Mouse (Mus musculus): ENCODE results near the gene Mettl8. TPM values are rescaled to one million over a fixed set of nuclear protein-coding genes. Genes with fewer than 3 reads are reported as not detected.

The Mettl8 gene
- polyA plus RNA-seq, 1 experiment from 2014 or later, result 16.4 TPM

- Histone ChIP-seq H3K4me1 (no peaks in the 10 kb centered on the region), H3K4me3 (no peak overlapping the region), H3K4me2 (no peak overlapping the region), H3K27me3 (no peaks in the 10 kb centered on the region), H3K9me3 (replicated peaks) (no peaks in the 10 kb centered on the region), H3K9ac (no peak overlapping the region), H3K36me3 (ENCODE audit: poor library complexity, severe bottlenecking) (peaks cover 8% of the 10 kb centered on the region; the same call in 1 of the 2 replicates), H3K27ac (no peak overlapping the region)
- WGBS, result 97% methylated on average over 4 of the region's 4 CpGs
- ATAC-seq, result no peak
Measured at GRCm38 (mm10) chr2:71071601-71072000, 16.2 kb upstream of the Mettl8 start.

DNA sequence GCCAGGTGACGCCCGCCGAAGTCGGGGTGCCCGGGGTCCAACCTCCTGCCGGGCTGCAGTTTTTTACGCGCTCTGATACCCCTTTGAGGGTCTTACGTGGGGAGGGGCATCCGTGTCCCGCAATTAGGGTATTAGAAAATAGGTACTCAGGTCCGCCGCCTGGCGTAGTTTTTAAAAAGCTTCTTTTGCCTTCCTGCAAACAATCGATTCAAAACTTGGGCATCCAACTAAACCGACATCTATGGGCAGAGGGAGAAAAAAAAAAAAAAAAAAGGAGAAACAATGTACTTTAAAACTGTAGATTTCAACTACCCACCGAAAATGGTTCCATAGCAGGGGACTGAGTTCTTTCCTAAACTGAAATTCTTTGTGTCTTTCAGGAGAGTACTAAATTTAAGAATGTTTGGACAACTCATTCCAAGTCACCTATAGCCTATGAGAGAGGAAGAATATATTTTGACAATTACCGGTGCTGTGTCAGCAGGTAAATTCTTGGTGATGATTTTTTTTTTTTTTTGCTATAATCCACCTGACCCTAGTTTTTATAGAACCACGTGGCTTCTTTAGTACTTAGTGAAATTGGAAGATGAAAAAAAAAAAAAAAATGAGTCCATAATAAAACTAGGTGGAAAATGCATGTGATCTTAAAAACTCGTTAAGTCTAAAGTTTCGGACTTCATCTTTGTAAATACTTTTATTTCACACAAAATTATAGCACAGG, 892 bp upstream of the Mettl8 start:
- Histone ChIP-seq H3K27me3 (no peaks in the 10 kb centered on the region), H3K4me3 (peak overlapping the region; percentile 82), H3K4me1 (peaks cover 21% of the 10 kb centered on the region), H3K9me3 (replicated peaks) (no peaks in the 10 kb centered on the region), H3K4me2 (peak overlapping the region; percentile 81), H3K27ac (peak overlapping the region; percentile 95), H3K36me3 (ENCODE audit: poor library complexity, severe bottlenecking) (peaks cover 7% of the 10 kb centered on the region), H3K9ac (peak overlapping the region; percentile 86)
- ATAC-seq, result no peak
- 14% methylated on average over 21 of the region's 21 CpGs for WGBS

DNA sequence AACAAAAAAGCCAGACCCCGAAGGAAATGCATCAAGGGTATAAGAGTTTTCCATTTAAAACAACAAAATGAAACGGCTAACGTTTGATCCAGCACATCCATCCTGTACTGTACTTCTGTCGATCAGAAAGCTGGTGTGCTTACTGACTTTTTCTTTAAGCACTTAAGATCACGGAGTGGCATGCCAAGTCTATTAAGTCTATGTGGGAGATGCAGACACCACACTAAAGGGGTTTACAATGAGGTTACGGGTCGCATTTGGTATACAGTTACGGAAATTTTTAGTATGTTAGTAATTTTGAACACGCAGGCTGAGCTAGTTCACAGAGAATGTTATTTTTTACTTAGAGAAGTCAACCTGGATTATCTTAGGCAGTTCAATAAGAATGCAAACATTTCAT, 667 bp downstream of the Mettl8 start:
- H3K27ac ChIP-seq, result no peak overlapping the region
- H3K4me1 ChIP-seq, result peaks cover 21% of the 10 kb centered on the region
- WGBS, result 51% methylated on average over 9 of the region's 9 CpGs
- H3K27me3 ChIP-seq, result no peaks in the 10 kb centered on the region
- H3K36me3 ChIP-seq (ENCODE audit: poor library complexity, severe bottlenecking), result peaks cover 7% of the 10 kb centered on the region
- ATAC-seq, result no peak
- peak overlapping the region; percentile 72; the same call in 1 of the 2 replicates for H3K9ac ChIP-seq
- H3K9me3 ChIP-seq (replicated peaks), result no peaks in the 10 kb centered on the region
- peak overlapping the region; percentile 81 for H3K4me2 ChIP-seq
- peak overlapping the region; percentile 82 for H3K4me3 ChIP-seq

- no peak overlapping the region for H3K27ac ChIP-seq
- no peaks in the 10 kb centered on the region for H3K9me3 ChIP-seq (replicated peaks)
- WGBS, result 88% methylated on average over 7 of the region's 7 CpGs
- no peak overlapping the region for H3K4me2 ChIP-seq
- no peak overlapping the region for H3K4me3 ChIP-seq
- H3K4me1 ChIP-seq, result peaks cover 21% of the 10 kb centered on the region
- no peak for ATAC-seq
- H3K36me3 ChIP-seq (ENCODE audit: poor library complexity, severe bottlenecking), result no peaks in the 10 kb centered on the region
- H3K27me3 ChIP-seq, result no peaks in the 10 kb centered on the region
- no peak overlapping the region for H3K9ac ChIP-seq
Measured at GRCm38 (mm10) chr2:71050511-71050910, 4.9 kb downstream of the Mettl8 start.

DNA sequence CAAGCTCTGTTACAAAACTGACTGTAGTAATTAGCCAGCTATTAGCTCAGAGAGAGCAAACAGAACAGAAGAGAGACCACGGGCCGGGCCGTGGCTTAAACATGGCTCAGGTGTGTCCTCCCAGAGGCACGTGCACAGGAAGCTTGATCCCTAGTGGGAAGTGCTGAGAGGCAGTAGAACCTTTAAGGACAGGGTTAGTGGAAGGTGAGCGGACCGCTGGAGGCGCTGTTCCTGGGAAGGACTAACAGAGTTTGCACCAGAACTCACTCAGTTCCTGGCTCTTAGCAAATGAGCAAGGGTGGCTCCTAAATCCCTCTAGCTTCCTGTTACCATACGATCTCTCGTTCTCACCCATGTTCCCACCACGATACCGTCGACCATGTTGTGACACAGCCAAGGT, 6.5 kb downstream of the Mettl8 start:
- WGBS, result 71% methylated on average over 12 of the region's 12 CpGs
- no peaks in the 10 kb centered on the region for H3K36me3 ChIP-seq (ENCODE audit: poor library complexity, severe bottlenecking)
- H3K9me3 ChIP-seq (replicated peaks), result no peaks in the 10 kb centered on the region
- H3K9ac ChIP-seq, result no peak overlapping the region
- no peak overlapping the region for H3K27ac ChIP-seq
- no peak for ATAC-seq
- no peak overlapping the region for H3K4me2 ChIP-seq
- H3K4me3 ChIP-seq, result no peak overlapping the region
- H3K27me3 ChIP-seq, result no peaks in the 10 kb centered on the region
- H3K4me1 ChIP-seq, result peaks cover 10% of the 10 kb centered on the region

DNA sequence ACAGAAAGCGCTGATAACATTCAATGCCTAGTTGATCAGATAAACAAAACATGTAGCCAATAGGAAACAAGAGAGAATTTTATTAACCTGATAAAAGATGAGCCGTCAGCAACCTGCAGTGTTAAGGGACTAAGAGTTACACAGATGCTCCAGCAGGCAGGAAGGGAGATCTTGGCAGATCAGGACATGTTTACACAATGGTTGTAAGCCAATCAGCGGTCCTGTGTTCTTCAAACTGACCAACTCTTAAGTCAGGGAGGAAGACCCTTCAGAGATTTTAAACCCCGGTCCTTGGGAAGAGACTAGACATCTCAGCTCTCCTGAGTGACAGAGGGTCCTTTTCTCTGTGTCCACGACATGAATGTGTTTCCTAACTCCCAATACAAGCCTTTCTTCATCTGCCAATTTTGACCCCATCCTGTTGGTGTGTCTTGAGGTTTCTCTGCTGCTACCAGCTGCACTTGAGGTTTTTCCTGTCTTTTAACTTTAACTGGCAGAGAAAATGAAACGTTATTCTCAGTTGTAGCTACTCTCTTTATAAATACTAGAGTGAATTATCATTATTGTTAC, 8.5 kb downstream of the Mettl8 start:
- no peak for ATAC-seq
- no peaks in the 10 kb centered on the region for H3K9me3 ChIP-seq (replicated peaks)
- H3K4me2 ChIP-seq, result no peak overlapping the region
- H3K27ac ChIP-seq, result no peak overlapping the region
- peaks cover 4% of the 10 kb centered on the region; the same call in 1 of the 2 replicates for H3K4me1 ChIP-seq
- no peak overlapping the region for H3K9ac ChIP-seq
- H3K36me3 ChIP-seq (ENCODE audit: poor library complexity, severe bottlenecking), result no peaks in the 10 kb centered on the region
- no peaks in the 10 kb centered on the region for H3K27me3 ChIP-seq
- WGBS, result 86% methylated on average over 6 of the region's 6 CpGs
- H3K4me3 ChIP-seq, result no peak overlapping the region

- Histone ChIP-seq H3K9me3 (replicated peaks) (no peaks in the 10 kb centered on the region), H3K4me1 (no peaks in the 10 kb centered on the region), H3K27ac (no peak overlapping the region), H3K4me3 (no peak overlapping the region), H3K36me3 (ENCODE audit: poor library complexity, severe bottlenecking) (no peaks in the 10 kb centered on the region), H3K4me2 (no peak overlapping the region), H3K9ac (no peak overlapping the region), H3K27me3 (no peaks in the 10 kb centered on the region)
- no peak for ATAC-seq
- 68% methylated on average over 6 of the region's 6 CpGs for WGBS
Measured at GRCm38 (mm10) chr2:71046151-71046550, 9.2 kb downstream of the Mettl8 start.

GRCm38 (mm10) chr2:71039522-71040121, 15.8 kb downstream of the Mettl8 start:
- H3K9me3 ChIP-seq (replicated peaks), result no peaks in the 10 kb centered on the region
- no peaks in the 10 kb centered on the region for H3K36me3 ChIP-seq (ENCODE audit: poor library complexity, severe bottlenecking)
- H3K9ac ChIP-seq, result no peak overlapping the region
- 0 out of 2 replicates have a peak overlapping the region, but pooled peaks have one; percentile 21 for H3K4me2 ChIP-seq
- H3K27ac ChIP-seq, result no peak overlapping the region
- H3K4me1 ChIP-seq, result peaks cover 10% of the 10 kb centered on the region
- WGBS, result 40% methylated on average over 11 of the region's 11 CpGs
- H3K27me3 ChIP-seq, result no peaks in the 10 kb centered on the region
- no peak overlapping the region for H3K4me3 ChIP-seq
- peak; percentile 81 for ATAC-seq

DNA sequence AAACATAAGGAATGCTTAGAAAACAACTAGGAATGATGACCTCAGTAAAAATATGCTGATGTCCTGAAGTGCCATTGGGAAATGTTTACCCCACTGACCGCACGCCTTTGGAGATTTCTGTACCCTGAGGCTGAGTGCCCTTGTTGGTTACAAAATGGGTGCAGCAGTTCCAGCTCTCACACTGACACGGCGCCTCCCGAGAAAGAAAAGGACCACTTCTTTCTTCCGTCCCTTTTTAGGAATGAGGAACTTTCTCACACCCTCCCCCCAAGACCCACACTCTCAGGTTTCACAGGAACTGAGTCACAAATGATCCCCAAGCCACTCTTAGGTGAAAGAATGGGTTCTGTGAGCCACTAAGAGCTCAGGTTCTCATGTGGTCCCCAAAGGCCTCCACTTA, 17.9 kb downstream of the Mettl8 start:
- no peaks in the 10 kb centered on the region for H3K36me3 ChIP-seq (ENCODE audit: poor library complexity, severe bottlenecking)
- H3K4me3 ChIP-seq, result no peak overlapping the region
- no peak overlapping the region for H3K9ac ChIP-seq
- H3K27me3 ChIP-seq, result no peaks in the 10 kb centered on the region
- peaks cover 30% of the 10 kb centered on the region for H3K4me1 ChIP-seq
- ATAC-seq, result no peak
- H3K4me2 ChIP-seq, result no peak overlapping the region
- 74% methylated on average over 6 of the region's 6 CpGs for WGBS
- H3K9me3 ChIP-seq (replicated peaks), result no peaks in the 10 kb centered on the region
- H3K27ac ChIP-seq, result no peak overlapping the region

GRCm38 (mm10) chr2:71033987-71034386, 21.4 kb downstream of the Mettl8 start:
- no peaks in the 10 kb centered on the region for H3K36me3 ChIP-seq (ENCODE audit: poor library complexity, severe bottlenecking)
- H3K4me3 ChIP-seq, result no peak overlapping the region
- WGBS, result 39% methylated on average over 8 of the region's 8 CpGs
- no peaks in the 10 kb centered on the region for H3K9me3 ChIP-seq (replicated peaks)
- no peak overlapping the region for H3K27ac ChIP-seq
- H3K27me3 ChIP-seq, result no peaks in the 10 kb centered on the region
- H3K9ac ChIP-seq, result no peak overlapping the region
- ATAC-seq, result no peak
- no peak overlapping the region for H3K4me2 ChIP-seq
- H3K4me1 ChIP-seq, result peaks cover 39% of the 10 kb centered on the region

DNA sequence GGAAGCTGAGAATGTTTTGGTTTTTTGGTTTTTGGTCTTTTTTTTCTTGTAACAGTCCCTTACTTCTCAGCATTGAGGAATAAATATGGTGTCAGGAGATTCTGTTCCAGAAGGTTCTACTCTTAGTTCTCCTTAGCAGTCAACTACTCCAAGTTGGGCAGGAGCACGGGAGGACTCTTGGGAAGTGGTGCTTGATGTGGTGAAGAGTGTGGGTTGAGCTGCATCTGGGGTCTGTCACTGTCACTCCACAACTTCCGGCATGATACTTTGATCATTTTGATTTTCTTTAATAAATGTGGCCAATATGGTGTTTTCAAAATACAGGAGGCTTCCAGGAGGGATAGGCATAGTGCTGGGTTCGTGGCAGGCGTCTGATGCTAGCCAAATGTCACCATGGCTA, 22.4 kb downstream of the Mettl8 start:
- H3K4me1 ChIP-seq, result peaks cover 39% of the 10 kb centered on the region
- no peaks in the 10 kb centered on the region for H3K36me3 ChIP-seq (ENCODE audit: poor library complexity, severe bottlenecking)
- H3K4me3 ChIP-seq, result no peak overlapping the region
- peak overlapping the region; percentile 10; the same call in 1 of the 2 replicates for H3K27ac ChIP-seq
- ATAC-seq, result no peak
- H3K27me3 ChIP-seq, result no peaks in the 10 kb centered on the region
- no peak overlapping the region for H3K9ac ChIP-seq
- WGBS, result 94% methylated on average over 4 of the region's 4 CpGs
- H3K9me3 ChIP-seq (replicated peaks), result no peaks in the 10 kb centered on the region
- H3K4me2 ChIP-seq, result no peak overlapping the region

- Histone ChIP-seq H3K4me2 (peak overlapping the region; percentile 10; the same call in 1 of the 2 replicates), H3K27me3 (no peaks in the 10 kb centered on the region), H3K4me1 (peaks cover 39% of the 10 kb centered on the region), H3K9me3 (replicated peaks) (no peaks in the 10 kb centered on the region), H3K27ac (peak overlapping the region; percentile 10), H3K4me3 (no peak overlapping the region), H3K36me3 (ENCODE audit: poor library complexity, severe bottlenecking) (no peaks in the 10 kb centered on the region), H3K9ac (no peak overlapping the region)
- WGBS, result 58% methylated on average over 18 of the region's 18 CpGs
- peak; percentile 78; the same call in 1 of the 2 replicates for ATAC-seq
Measured at GRCm38 (mm10) chr2:71031973-71032794, 23.2 kb downstream of the Mettl8 start.

All from forebrain, embryonic 13.5 days (tissue).